Mouse (Mus musculus): ENCODE measurements around the gene Edem2. TPM values are rescaled to one million over a fixed set of nuclear protein-coding genes. Genes with fewer than 3 reads are reported as not detected.
A peak's percentile ranks its signal among the peaks of the same experiment; 100 is the strongest.

The Edem2 gene
- total and polyA plus RNA-seq, 2 experiments: 45.8 to 71.6 TPM

GRCm38 (mm10) chr2:155696851-155697250 is 32.4 kb downstream of the Edem2 start:
- TF ChIP-seq POLR2A (IDR thresholded peaks at IDR 0.05; ENCODE audit: extremely low read depth, insufficient read depth, low read length) (no peak), CTCF (IDR thresholded peaks at IDR 0.05; ENCODE audit: low read depth, low read length) (no peak)
- H3K27me3 ChIP-seq (ENCODE audit: control insufficient read depth, insufficient read depth, low read length): no peaks in the 10 kb centered on the region
- DNase-seq (ENCODE audit: extremely low read depth, low read depth, low spot score): no peak
- H3K27ac ChIP-seq (replicated peaks; ENCODE audit: insufficient read depth, low read depth, low read length): no peak overlapping the region
- H3K79me2 ChIP-seq (ENCODE audit: control insufficient read depth, insufficient read depth, low read length): peaks cover 3% of the 10 kb centered on the region; the same call in 1 of the 2 replicates
- WGBS: 73% methylated on average over 7 of the region's 7 CpGs
- H3K36me3 ChIP-seq (ENCODE audit: control insufficient read depth, insufficient read depth, low read length): peaks cover 5% of the 10 kb centered on the region; the same call in 1 of the 2 replicates
- H3K4me3 ChIP-seq (ENCODE audit: insufficient read depth, low read depth, low read length): no peak overlapping the region
- H3K9ac ChIP-seq (ENCODE audit: low read depth, low read length): no peak overlapping the region
- H3K4me1 ChIP-seq (ENCODE audit: control insufficient read depth, insufficient read depth, low read length): peaks cover 11% of the 10 kb centered on the region

- H3K4me1 ChIP-seq (ENCODE audit: control insufficient read depth, insufficient read depth, low read length): peaks cover 13% of the 10 kb centered on the region
- TF ChIP-seq CTCF (IDR thresholded peaks at IDR 0.05; ENCODE audit: low read depth, low read length): peak; percentile 96
- no peak for TF ChIP-seq POLR2A (IDR thresholded peaks at IDR 0.05; ENCODE audit: extremely low read depth, insufficient read depth, low read length)
- 21% methylated on average over 7 of the region's 7 CpGs for WGBS
- H3K27ac ChIP-seq (replicated peaks; ENCODE audit: insufficient read depth, low read depth, low read length): no peak overlapping the region
- H3K4me3 ChIP-seq (ENCODE audit: insufficient read depth, low read depth, low read length): no peak overlapping the region
- no peak overlapping the region for H3K9ac ChIP-seq (ENCODE audit: low read depth, low read length)
- DNase-seq (ENCODE audit: extremely low read depth, low read depth, low spot score): peak; percentile 80
- H3K36me3 ChIP-seq (ENCODE audit: control insufficient read depth, insufficient read depth, low read length): no peaks in the 10 kb centered on the region
- H3K27me3 ChIP-seq (ENCODE audit: control insufficient read depth, insufficient read depth, low read length): no peaks in the 10 kb centered on the region
- peaks cover 8% of the 10 kb centered on the region; the same call in 1 of the 2 replicates for H3K79me2 ChIP-seq (ENCODE audit: control insufficient read depth, insufficient read depth, low read length)
Observed at GRCm38 (mm10) chr2:155696091-155696558, 33.1 kb downstream of the Edem2 start.

- peaks cover 12% of the 10 kb centered on the region; the same call in 1 of the 2 replicates for H3K79me2 ChIP-seq (ENCODE audit: control insufficient read depth, insufficient read depth, low read length)
- 25% methylated on average over 3 of the region's 3 CpGs for WGBS
Observed at GRCm38 (mm10) chr2:155695316-155695715, 34.0 kb downstream of the Edem2 start.

GRCm38 (mm10) chr2:155694564-155694963 is 34.7 kb downstream of the Edem2 start:
- H3K27ac ChIP-seq (replicated peaks; ENCODE audit: insufficient read depth, low read depth, low read length): no peak overlapping the region
- peaks cover 20% of the 10 kb centered on the region for H3K4me1 ChIP-seq (ENCODE audit: control insufficient read depth, insufficient read depth, low read length)
- no peak for TF ChIP-seq CTCF (IDR thresholded peaks at IDR 0.05; ENCODE audit: low read depth, low read length)
- no peak for TF ChIP-seq POLR2A (IDR thresholded peaks at IDR 0.05; ENCODE audit: extremely low read depth, insufficient read depth, low read length)
- H3K79me2 ChIP-seq (ENCODE audit: control insufficient read depth, insufficient read depth, low read length): peaks cover 16% of the 10 kb centered on the region; the same call in 1 of the 2 replicates
- no peak for DNase-seq (ENCODE audit: extremely low read depth, low read depth, low spot score)
- no peaks in the 10 kb centered on the region for H3K27me3 ChIP-seq (ENCODE audit: control insufficient read depth, insufficient read depth, low read length)
- no peaks in the 10 kb centered on the region for H3K36me3 ChIP-seq (ENCODE audit: control insufficient read depth, insufficient read depth, low read length)
- H3K4me3 ChIP-seq (ENCODE audit: insufficient read depth, low read depth, low read length): no peak overlapping the region
- H3K9ac ChIP-seq (ENCODE audit: low read depth, low read length): no peak overlapping the region
- 67% methylated on average over 2 of the region's 2 CpGs for WGBS

More at GRCm38 (mm10) chr2:155695316-155695715, 34.0 kb downstream of the Edem2 start:
- TF ChIP-seq CTCF (IDR thresholded peaks at IDR 0.05; ENCODE audit: low read depth, low read length) (no peak), POLR2A (IDR thresholded peaks at IDR 0.05; ENCODE audit: extremely low read depth, insufficient read depth, low read length) (no peak)
- DNase-seq (ENCODE audit: extremely low read depth, low read depth, low spot score): peak; percentile 89
- Histone ChIP-seq H3K27ac (replicated peaks; ENCODE audit: insufficient read depth, low read depth, low read length) (peak overlapping the region; percentile 21; the same call in 1 of the 2 replicates), H3K36me3 (ENCODE audit: control insufficient read depth, insufficient read depth, low read length) (no peaks in the 10 kb centered on the region), H3K9ac (ENCODE audit: low read depth, low read length) (no peak overlapping the region), H3K4me1 (ENCODE audit: control insufficient read depth, insufficient read depth, low read length) (peaks cover 19% of the 10 kb centered on the region), H3K27me3 (ENCODE audit: control insufficient read depth, insufficient read depth, low read length) (no peaks in the 10 kb centered on the region), H3K4me3 (ENCODE audit: insufficient read depth, low read depth, low read length) (no peak overlapping the region)

- no peaks in the 10 kb centered on the region for H3K36me3 ChIP-seq (ENCODE audit: control insufficient read depth, insufficient read depth, low read length)
- peak; percentile 91 for DNase-seq (ENCODE audit: extremely low read depth, low read depth, low spot score)
- no peak overlapping the region for H3K4me3 ChIP-seq (ENCODE audit: insufficient read depth, low read depth, low read length)
- peak overlapping the region; percentile 59 for H3K27ac ChIP-seq (replicated peaks; ENCODE audit: insufficient read depth, low read depth, low read length)
- TF ChIP-seq POLR2A (IDR thresholded peaks at IDR 0.05; ENCODE audit: extremely low read depth, insufficient read depth, low read length) (no peak), CTCF (IDR thresholded peaks at IDR 0.05; ENCODE audit: low read depth, low read length) (no peak)
- H3K4me1 ChIP-seq (ENCODE audit: control insufficient read depth, insufficient read depth, low read length): peaks cover 20% of the 10 kb centered on the region
- H3K9ac ChIP-seq (ENCODE audit: low read depth, low read length): no peak overlapping the region
- H3K27me3 ChIP-seq (ENCODE audit: control insufficient read depth, insufficient read depth, low read length): no peaks in the 10 kb centered on the region
- peaks cover 18% of the 10 kb centered on the region; the same call in 1 of the 2 replicates for H3K79me2 ChIP-seq (ENCODE audit: control insufficient read depth, insufficient read depth, low read length)
- 41% methylated on average over 4 of the region's 4 CpGs for WGBS
Observed at GRCm38 (mm10) chr2:155693136-155693535, 36.1 kb downstream of the Edem2 start.

Measured in liver, adult 2 months (tissue).